Mouse (Mus musculus) midbrain, embryonic 13.5 days (tissue): ENCODE measurements around the gene Magea8. TPM values are rescaled to one million over a fixed set of nuclear protein-coding genes. Genes with fewer than 3 reads are reported as not detected.
"Not testable (repeated sequence)": the region's sequence is repeated elsewhere in the genome, so short reads cannot be mapped to it uniquely, and the experiment has no call there.

Experiments used
- ATAC-seq: fragments of 200-750 bp; cut with Nextera tagmentation; 2 replicates; pipeline ENCODE4 v1.8.0; 2017; ENCODE audit warnings: mild to moderate bottlenecking, moderate TSS enrichment, moderate library complexity
- H3K27ac ChIP-seq: fragments of 300-500 bp; sonication (generic); 2 replicates; pipeline ENCODE4 v1.5.1; 2015; ENCODE audit warnings: inconsistent platforms, mild to moderate bottlenecking, moderate library complexity
- H3K27me3 ChIP-seq: fragments of 300-500 bp; sonication (generic); 2 replicates; pipeline ENCODE4 v1.6.1; 2015; ENCODE audit warnings: mild to moderate bottlenecking, inconsistent platforms
- H3K36me3 ChIP-seq: fragments of 300-500 bp; sonication (generic); 2 replicates; pipeline ENCODE4 v1.6.1; 2015; ENCODE audit warnings: mild to moderate bottlenecking, inconsistent platforms
- H3K4me1 ChIP-seq: fragments of 300-500 bp; sonication (generic); replicated peaks from 2 replicates; pipeline ENCODE4 v1.6.1; 2015; ENCODE audit warnings: inconsistent platforms
- H3K4me2 ChIP-seq: fragments of 300-500 bp; sonication (generic); replicated peaks from 2 replicates; pipeline ENCODE4 v1.6.1; 2015; ENCODE audit warnings: moderate library complexity, mild to moderate bottlenecking, inconsistent platforms
- H3K4me3 ChIP-seq: fragments of 300-500 bp; sonication (generic); replicated peaks from 2 replicates; pipeline ENCODE4 v1.5.1; 2015; ENCODE audit warnings: mild to moderate bottlenecking, inconsistent platforms
- H3K9ac ChIP-seq: fragments of 300-500 bp; sonication (generic); replicated peaks from 2 replicates; pipeline ENCODE4 v1.6.1; 2015; ENCODE audit warnings: mild to moderate bottlenecking, inconsistent platforms
- H3K9me3 ChIP-seq: fragments of 300-500 bp; sonication (generic); 2 replicates; pipeline ENCODE4 v1.6.1; 2016; ENCODE audit warnings: mild to moderate bottlenecking, inconsistent platforms
- WGBS: fragments of 180-500 bp; shearing (Covaris S2); methylation state at CpG from one replicate; pipeline ENCODE4 v1.1.7; 2015; 5-methylcytosine and 5-hydroxymethylcytosine counted together
- polyA plus RNA-seq: library from polyadenylated mRNA; unstranded; fragments of >200 nt; fragmentation: Nextera tagmentation; extraction: Ambion mirVana; gene quantifications from 2 replicates; pipeline ENCODE4 v1.2.1, GENCODE M21; 2015

Magea8 gene
- polyA plus RNA-seq, result not detected in 2 replicates

DNA sequence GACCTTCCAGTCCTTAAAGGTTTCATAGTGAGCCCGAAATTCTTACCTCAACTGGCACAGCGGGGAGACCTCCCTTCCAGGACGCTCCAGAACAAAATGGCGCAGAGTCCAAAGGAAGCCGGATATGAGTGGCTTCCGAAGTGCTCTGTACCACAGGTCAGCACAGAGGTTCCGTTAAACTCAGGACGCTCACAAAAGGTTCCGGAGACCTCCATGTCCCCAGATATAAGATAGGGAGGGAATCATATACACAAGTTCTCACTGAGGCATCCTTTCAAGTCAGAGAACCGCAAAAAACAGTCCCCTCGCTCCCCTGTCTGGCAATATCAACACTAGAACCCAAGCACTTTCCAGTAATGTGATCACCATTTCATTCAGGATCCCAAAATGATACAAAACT lies at the start of gene Magea8:
Gene Magea8 (minus strand): TSS at position 101 of the 400 bp plus-strand sequence.
- not testable (repeated sequence) for H3K27me3 ChIP-seq, H3K9ac ChIP-seq, H3K27ac ChIP-seq, H3K4me3 ChIP-seq, H3K9me3 ChIP-seq, ATAC-seq, H3K36me3 ChIP-seq, H3K4me2 ChIP-seq, H3K4me1 ChIP-seq
- 88% methylated on average over 11 of the region's 11 CpGs for WGBS

DNA sequence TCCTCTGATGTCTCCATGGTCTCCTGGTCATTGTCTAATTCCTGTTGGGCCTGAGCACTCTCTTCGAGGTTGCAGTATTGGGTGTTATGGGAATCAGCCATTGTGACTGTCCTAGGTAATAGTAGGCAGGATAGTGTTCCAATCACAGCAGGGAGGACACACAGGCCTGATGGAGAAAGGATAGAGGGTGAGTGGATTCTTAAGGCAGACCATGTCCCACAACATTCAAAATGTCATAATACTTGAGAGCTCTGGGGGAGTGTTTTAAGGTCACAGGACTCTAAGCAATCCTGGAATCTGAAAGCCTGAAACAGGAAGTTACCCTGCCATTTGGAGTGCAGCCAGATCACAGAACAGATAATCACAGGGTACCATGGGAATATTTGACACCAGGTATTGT lies 46.2 kb downstream of the Magea8 start, which contains the start of gene Magea3:
Gene Magea3 (minus strand): TSS at position 101 of the 400 bp plus-strand sequence.
- H3K9ac ChIP-seq, H3K4me2 ChIP-seq, H3K36me3 ChIP-seq, H3K4me3 ChIP-seq, ATAC-seq, H3K4me1 ChIP-seq, H3K27me3 ChIP-seq, H3K27ac ChIP-seq, H3K9me3 ChIP-seq: not testable (repeated sequence)
- WGBS, result 46% methylated on average over 1 of the region's 1 CpGs

DNA sequence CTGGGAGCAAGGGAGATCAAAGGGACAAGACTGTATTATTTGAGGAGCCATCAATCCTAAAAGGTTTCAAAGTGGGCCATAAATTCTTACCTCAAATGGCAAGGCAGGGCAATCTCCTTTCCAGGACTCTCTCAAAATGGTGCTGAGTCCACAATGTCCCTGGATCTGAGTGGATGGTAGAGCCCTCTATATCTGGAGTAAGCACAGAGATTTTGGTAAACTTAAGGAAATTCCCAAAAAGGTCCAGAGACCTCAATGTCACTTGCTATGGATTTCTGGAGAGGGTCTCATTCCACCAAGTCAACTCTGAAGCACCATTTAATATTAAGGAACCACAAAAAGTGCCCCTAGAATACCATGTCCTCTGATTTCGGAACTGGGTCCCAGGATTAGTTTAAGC lies 59.8 kb downstream of the Magea8 start, which contains the start of gene Magea6:
Gene Magea6 (minus strand): TSS at position 101 of the 400 bp plus-strand sequence.
- not testable (repeated sequence) for H3K27ac ChIP-seq, H3K36me3 ChIP-seq, H3K27me3 ChIP-seq, H3K9me3 ChIP-seq, H3K4me3 ChIP-seq, H3K4me2 ChIP-seq, H3K4me1 ChIP-seq, ATAC-seq, H3K9ac ChIP-seq
- 43% methylated on average over 1 of the region's 1 CpGs for WGBS

Other genes with a start within 250 kb of the Magea8 start
- gene Cldn34b1, start 105.6 kb downstream of the Magea8 start, polyA plus RNA-seq, result not detected in 2 replicates
- not detected in 2 replicates for gene Magea6, start 59.9 kb downstream of the Magea8 start, polyA plus RNA-seq
- gene Magea3, start 46.3 kb downstream of the Magea8 start, polyA plus RNA-seq, result not detected in 2 replicates
- gene Magea5, start 67.3 kb upstream of the Magea8 start, polyA plus RNA-seq, result not detected in 2 replicates
- gene Magea1, start 93.9 kb upstream of the Magea8 start, polyA plus RNA-seq, result not detected in 2 replicates
- gene Magea2, start 97.8 kb upstream of the Magea8 start, polyA plus RNA-seq, result not detected in 2 replicates
- not detected in 2 replicates for gene Cldn34b2, start 132.6 kb upstream of the Magea8 start, polyA plus RNA-seq
- 70.8 and 72.8 TPM in 2 replicates for gene Sat1, start 220.6 kb upstream of the Magea8 start, polyA plus RNA-seq